ENCODE assay signal across 12 mouse cellular contexts in the genomic region with DNA sequence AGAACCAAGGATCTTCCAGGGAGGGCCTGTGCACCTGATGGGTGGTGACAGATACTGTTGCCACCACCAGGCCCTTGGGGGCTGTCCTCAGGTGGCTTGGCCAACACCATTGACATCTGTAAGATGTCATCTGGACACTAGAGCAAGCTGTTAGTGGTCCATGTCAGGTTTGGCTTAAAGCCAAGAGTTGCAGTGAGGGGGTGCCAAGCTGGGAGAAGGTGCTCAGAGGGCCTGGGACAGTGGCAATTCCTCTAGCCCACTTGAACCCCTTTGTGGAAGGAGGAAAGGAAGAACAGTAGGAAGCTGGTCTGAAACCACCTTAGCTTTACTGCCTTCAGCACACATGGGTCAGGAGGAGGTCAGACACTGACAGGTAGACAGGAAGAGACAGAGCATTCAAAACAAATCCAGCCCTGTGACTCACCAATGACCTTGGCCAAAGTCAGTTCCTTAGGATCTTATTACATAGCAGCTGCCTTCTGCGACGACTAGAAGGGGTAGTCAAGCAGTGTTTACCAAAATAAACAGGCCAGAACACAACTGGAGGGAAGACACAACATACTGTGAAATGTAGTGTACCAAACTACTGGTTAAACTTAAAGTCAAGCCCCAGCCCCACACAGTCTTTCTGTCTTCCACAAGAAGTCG. TPM values are rescaled to one million over a fixed set of nuclear protein-coding genes. Genes with fewer than 3 reads are reported as not detected.
DNase-seq lines count a peak whose midpoint lies in the region; ATAC-seq lines count a peak whose summit lies in the region.
"Had no signal": no experiment of that assay in that cellular context is flagged by ENCODE, and none has a peak within 500 bp of the region (broad histone marks: within the 10 kb centered on the region; RNA-seq: fewer than 3 reads in every experiment).

No protein-coding gene starts in this region.

- ATAC-seq in liver, embryonic 11.5 days (replicated peaks; ENCODE audit: low FRiP score), result no peak
- ATAC-seq: liver, postnatal 0 days had no signal

- H3K4me3 ChIP-seq in liver, embryonic 11.5 days (ENCODE audit: low read depth, low read length), result no peak overlapping the region
- H3K4me3 ChIP-seq: embryonic facial prominence, embryonic 13.5 days; stomach, embryonic 15.5 days had no signal

- H3K27me3 ChIP-seq in liver, embryonic 11.5 days (replicated peaks; ENCODE audit: control insufficient read depth, insufficient read depth, low read length), result no peaks in the 10 kb centered on the region
- H3K27me3 ChIP-seq: embryonic facial prominence, embryonic 13.5 days; stomach, embryonic 15.5 days had no signal

- H3K9ac ChIP-seq in liver, embryonic 11.5 days (ENCODE audit: low read depth, low read length), result no peak overlapping the region
- H3K9ac ChIP-seq: liver, postnatal 0 days; stomach, embryonic 15.5 days had no signal

- H3K27ac ChIP-seq in liver, embryonic 11.5 days (ENCODE audit: low read depth, low read length), result no peak overlapping the region
- H3K27ac ChIP-seq: embryonic facial prominence, embryonic 13.5 days; stomach, embryonic 15.5 days had no signal

- H3K4me2 ChIP-seq in liver, embryonic 11.5 days, result no peak overlapping the region
- H3K4me2 ChIP-seq: embryonic facial prominence, embryonic 13.5 days; stomach, embryonic 15.5 days had no signal

- H3K9me3 ChIP-seq in liver, embryonic 11.5 days (ENCODE audit: control insufficient read depth, low read length), result no peaks in the 10 kb centered on the region
- H3K9me3 ChIP-seq: embryonic facial prominence, embryonic 13.5 days; stomach, embryonic 15.5 days had no signal

- WGBS in liver, embryonic 11.5 days, result 84% methylated on average over 3 of the region's 3 CpGs

- H3K4me1 ChIP-seq in liver, embryonic 11.5 days (replicated peaks; ENCODE audit: control insufficient read depth, insufficient read depth, low read length), result peaks cover 13% of the 10 kb centered on the region

- peak; percentile 26 for DNase-seq in kidney, adult 18-20 months
- no peak for DNase-seq in kidney, adult 11 months
- DNase-seq in R1 (ENCODE audit: low read depth, low spot score), result peak; percentile 68
- peak; percentile 19 for DNase-seq in gastrocnemius, postnatal 10 days
- peak; percentile 43 for DNase-seq in kidney, postnatal 14 days
- no peak for DNase-seq in ovary, postnatal 36 days (ENCODE audit: low spot score)
- DNase-seq in right cerebral cortex, adult 2 months (ENCODE audit: low spot score in 2 of 2), result no peak
- DNase-seq in liver, embryonic 11.5 days (ENCODE audit: low spot score), result no peak
- DNase-seq: cerebellum, adult 9-10 months; liver, postnatal 0 days had no signal

- peaks cover 6% of the 10 kb centered on the region for H3K36me3 ChIP-seq in liver, embryonic 11.5 days (ENCODE audit: control insufficient read depth, insufficient read depth, low read length)

RNA-seq across cellular contexts. Expression of gene Tmem127, which starts 4.3 kb away (rescaled TPM):
- total RNA-seq in gastrocnemius, postnatal 10 days (2021), result 10 to 100 TPM; 39.0 to 41.8 TPM
- polyA plus RNA-seq in liver, embryonic 11.5 days (2014; fragmentation: Nextera tagmentation; extraction: Ambion mirVana), result 16.9 and 18.2 TPM in 2 replicates

RNA-seq across cellular contexts. Expression of gene Ciao1, which starts 4.4 kb away (rescaled TPM):
- total RNA-seq in gastrocnemius, postnatal 10 days (2021), result 10 to 100 TPM; 43.2 to 49.9 TPM
- polyA plus RNA-seq in liver, embryonic 11.5 days (2014; fragmentation: Nextera tagmentation; extraction: Ambion mirVana), result 72.1 and 72.6 TPM in 2 replicates

RNA-seq across cellular contexts. Expression of gene Stard7, which starts 18.0 kb away (rescaled TPM):
- 100 to 1,000 TPM in 1 of 2 experiments, 10 to 100 TPM in 1; 98.8 to 104 TPM for total RNA-seq in gastrocnemius, postnatal 10 days (2021)
- polyA plus RNA-seq in liver, embryonic 11.5 days (2014; fragmentation: Nextera tagmentation; extraction: Ambion mirVana), result 88.9 and 99.6 TPM in 2 replicates

RNA-seq across cellular contexts. Expression of gene Snrnp200, which starts 43.8 kb away (rescaled TPM):
- total RNA-seq in gastrocnemius, postnatal 10 days (2021), result 10 to 100 TPM; 44.2 to 47.0 TPM
- polyA plus RNA-seq in liver, embryonic 11.5 days (2014; fragmentation: Nextera tagmentation; extraction: Ambion mirVana), result 75.3 and 86.7 TPM in 2 replicates

RNA-seq across cellular contexts. Expression of gene 1810024B03Rik, which starts 43.9 kb away (rescaled TPM):
- total RNA-seq in gastrocnemius, postnatal 10 days (2021), result under 1 TPM; 0.52 to 0.93 TPM
- polyA plus RNA-seq in liver, embryonic 11.5 days (2014; fragmentation: Nextera tagmentation; extraction: Ambion mirVana), result 2.4 and 2.7 TPM in 2 replicates

Comparison
In these comparisons a context has a peak if more than half of its experiments do, and no peak if none do; other contexts are left out.
1. DNase-seq: peak in kidney, adult 18-20 months (single experiment), R1 (single experiment), gastrocnemius, postnatal 10 days (single experiment) and kidney, postnatal 14 days (single experiment); none in kidney, adult 11 months (single experiment), ovary, postnatal 36 days (single experiment), right cerebral cortex, adult 2 months (0 of 2) and liver, embryonic 11.5 days (single experiment).